Mouse (Mus musculus) 416B (cell line): Measurements from ENCODE around the gene C130050O18Rik.

Experiments
- DNase-seq: peaks from one replicate; pipeline ENCODE4 v3.0.0; 2011; ENCODE audit warnings: low read depth

The C130050O18Rik gene

DNA sequence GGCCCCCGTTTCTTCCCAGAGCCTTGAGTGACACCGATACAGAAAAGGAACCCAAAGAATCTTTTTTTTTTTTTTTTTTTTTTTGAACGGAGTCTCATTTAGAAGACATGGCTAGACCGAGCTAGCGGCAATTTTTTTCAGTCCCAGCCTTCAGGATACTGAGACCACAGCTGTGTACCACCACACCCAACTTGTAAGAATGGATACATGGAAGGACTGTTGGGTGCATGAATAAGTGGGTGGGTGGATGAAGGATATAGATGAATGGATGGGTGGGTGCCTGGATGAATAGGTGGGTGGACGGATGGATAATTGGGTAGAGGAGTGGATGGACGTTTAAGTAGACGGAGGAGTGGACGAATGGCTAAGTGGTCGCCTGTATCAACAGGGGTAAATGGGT, 54.9 kb downstream of the C130050O18Rik start:
- DNase-seq = no peak

DNA sequence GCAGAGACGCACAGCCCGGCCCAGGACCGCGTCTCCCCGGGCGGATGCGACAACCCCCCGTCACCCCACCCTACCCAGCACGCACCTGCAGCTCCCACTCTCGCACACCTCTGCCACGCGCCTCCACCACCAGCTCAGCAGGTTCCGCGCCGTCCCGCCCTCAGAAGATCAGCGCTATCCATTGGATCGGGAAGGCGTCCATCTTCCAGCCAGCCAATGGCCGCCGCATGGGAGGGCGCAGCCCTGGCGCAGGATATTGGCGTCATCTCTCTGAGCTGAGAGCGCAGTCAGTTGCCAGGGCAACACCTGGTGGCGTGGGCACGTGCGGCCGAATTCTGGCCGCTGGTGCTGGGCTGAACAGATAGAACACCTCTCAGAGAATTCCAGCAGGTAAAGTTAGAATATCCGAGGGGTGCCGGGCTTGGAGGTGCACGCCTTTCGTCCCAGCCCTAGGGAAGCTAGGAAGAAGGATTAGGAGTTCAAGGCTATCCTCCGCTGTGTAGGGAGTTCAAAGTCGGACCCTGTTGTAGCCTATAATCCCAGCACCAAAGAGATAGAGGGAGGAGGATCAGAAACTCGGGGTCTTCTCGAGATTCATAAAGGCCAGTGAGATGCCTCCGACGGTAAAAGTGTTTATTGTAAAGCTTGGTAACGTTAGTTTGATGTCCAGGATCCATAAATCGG, 55.4 kb downstream of the C130050O18Rik start, which contains the start of gene 3110082I17Rik:
TSS of gene 3110082I17Rik (minus strand) at position 144 of the 684 bp plus-strand sequence.
- DNase-seq = peak; percentile 96

DNA sequence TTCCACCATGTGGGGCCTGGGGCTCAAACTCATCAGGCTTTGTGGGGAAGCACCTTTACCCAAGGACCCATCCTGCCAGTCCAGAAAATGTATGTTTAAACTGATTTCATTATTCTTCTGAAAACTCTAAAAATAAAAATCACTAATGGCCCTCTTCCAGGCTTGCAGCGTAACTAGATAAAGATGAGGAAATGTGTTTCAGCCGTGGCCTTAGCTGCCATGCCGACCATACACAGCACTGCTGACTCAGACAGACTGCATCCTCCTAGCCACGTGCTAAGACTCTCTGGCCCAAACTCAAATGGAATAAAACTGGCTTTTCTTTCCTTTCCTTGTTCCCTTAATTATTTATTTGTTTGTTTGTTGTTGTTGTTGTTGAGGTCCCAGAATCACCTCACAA, 59.8 kb downstream of the C130050O18Rik start:
- DNase-seq = peak; percentile 51
